ENCODE assay signal across 21 mouse cellular contexts in the genomic region with DNA sequence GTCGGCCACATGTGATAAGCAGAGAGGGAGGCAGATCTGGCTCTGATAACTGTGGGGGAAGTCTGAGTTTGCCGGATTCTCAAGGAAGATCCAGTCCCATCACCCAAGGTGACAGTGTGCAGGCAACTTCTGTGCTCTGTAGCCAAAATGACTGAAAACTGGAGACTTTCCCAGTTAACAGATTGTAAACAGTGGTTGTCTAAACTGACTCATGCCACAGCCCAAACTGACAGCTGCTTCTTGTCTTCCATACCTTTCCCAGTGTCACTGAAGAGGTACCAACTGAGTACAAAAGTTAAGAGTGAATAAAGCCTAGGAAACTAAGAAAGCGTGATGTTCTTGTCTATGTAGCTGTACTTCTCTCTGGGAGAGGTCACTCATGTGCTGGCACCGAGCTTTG.
DNase-seq lines count a peak whose midpoint lies in the region; ATAC-seq and TF ChIP-seq lines count a peak whose summit lies in the region.
"Had no signal": no experiment of that assay in that cellular context is flagged by ENCODE, and none has a peak within 500 bp of the region (broad histone marks: within the 10 kb centered on the region; RNA-seq: fewer than 3 reads in every experiment).

No protein-coding gene starts in this region.

- peak; percentile 50 for DNase-seq in midbrain, postnatal 0 days (ENCODE audit: low spot score)
- peak; percentile 27 for DNase-seq in lung, postnatal 25 days (ENCODE audit: low spot score)
- no peak for DNase-seq in urinary bladder, postnatal 10 days (ENCODE audit: low spot score)
- no peak for DNase-seq in layer of hippocampus, adult 18-20 months (ENCODE audit: low spot score in 2 of 2)
- DNase-seq in spleen, adult 18-20 months: no peak
- DNase-seq: adrenal gland, adult 8-10 months; adrenal gland, postnatal 36 days; cerebellum, adult 11 months; cerebellum, adult 8-10 months; cerebellum, postnatal 25 days; gastrocnemius, postnatal 14 days; heart, adult 2 months; heart, postnatal 14 days had no signal

- H3K9me3 ChIP-seq in midbrain, postnatal 0 days (ENCODE audit: low read length): no peaks in the 10 kb centered on the region
- no peaks in the 10 kb centered on the region for H3K9me3 ChIP-seq in midbrain, embryonic 15.5 days
- H3K9me3 ChIP-seq in lung, embryonic 16.5 days (ENCODE audit: control insufficient read depth, low read length): no peaks in the 10 kb centered on the region
- H3K9me3 ChIP-seq: embryonic facial prominence, embryonic 13.5 days; forebrain, embryonic 12.5 days; heart, embryonic 15.5 days had no signal

- H3K4me2 ChIP-seq in midbrain, postnatal 0 days (ENCODE audit: low read depth, low read length, poor library complexity, severe bottlenecking): no peak overlapping the region
- no peak overlapping the region for H3K4me2 ChIP-seq in midbrain, embryonic 15.5 days
- no peak overlapping the region for H3K4me2 ChIP-seq in lung, embryonic 16.5 days (ENCODE audit: low read depth, low read length)
- H3K4me2 ChIP-seq: embryonic facial prominence, embryonic 13.5 days; forebrain, embryonic 12.5 days; heart, embryonic 11.5 days; heart, embryonic 15.5 days; hindbrain, embryonic 14.5 days had no signal

- H3K4me1 ChIP-seq in midbrain, postnatal 0 days (ENCODE audit: insufficient read depth, low read length): no peaks in the 10 kb centered on the region
- H3K4me1 ChIP-seq in midbrain, embryonic 15.5 days: no peaks in the 10 kb centered on the region
- 0 out of 2 replicates have a peak, but pooled peaks cover 2% of the 10 kb centered on the region for H3K4me1 ChIP-seq in lung, embryonic 16.5 days (replicated peaks; ENCODE audit: control insufficient read depth, insufficient read depth, low read length)
- H3K4me1 ChIP-seq: embryonic facial prominence, embryonic 13.5 days; forebrain, embryonic 12.5 days; heart, embryonic 15.5 days had no signal

- no peaks in the 10 kb centered on the region for H3K27me3 ChIP-seq in midbrain, postnatal 0 days (ENCODE audit: insufficient read depth, low read length)
- H3K27me3 ChIP-seq in midbrain, embryonic 15.5 days (replicated peaks): no peaks in the 10 kb centered on the region
- H3K27me3 ChIP-seq in lung, embryonic 16.5 days (ENCODE audit: control insufficient read depth, insufficient read depth, low read depth, low read length): no peaks in the 10 kb centered on the region
- H3K27me3 ChIP-seq: embryonic facial prominence, embryonic 13.5 days; forebrain, embryonic 12.5 days; heart, embryonic 15.5 days had no signal

- TF ChIP-seq CTCF in midbrain, postnatal 0 days (IDR thresholded peaks at IDR 0.05): no peak

- H3K9ac ChIP-seq in midbrain, postnatal 0 days (replicated peaks; ENCODE audit: low read length, poor library complexity, severe bottlenecking): no peak overlapping the region
- no peak overlapping the region for H3K9ac ChIP-seq in midbrain, embryonic 15.5 days
- no peak overlapping the region for H3K9ac ChIP-seq in lung, embryonic 16.5 days (ENCODE audit: low read length)
- H3K9ac ChIP-seq: embryonic facial prominence, embryonic 13.5 days; forebrain, embryonic 12.5 days; heart, embryonic 15.5 days; hindbrain, embryonic 14.5 days had no signal

- no peak for ATAC-seq in midbrain, postnatal 0 days (ENCODE audit: low FRiP score)
- no peak for ATAC-seq in midbrain, embryonic 15.5 days (replicated peaks)
- peak; percentile 92 for ATAC-seq in lung, embryonic 16.5 days (ENCODE audit: low read depth)
- ATAC-seq: forebrain, embryonic 16.5 days had no signal

- no peak overlapping the region for H3K27ac ChIP-seq in midbrain, postnatal 0 days (ENCODE audit: low read depth, low read length)
- no peak overlapping the region for H3K27ac ChIP-seq in midbrain, embryonic 15.5 days
- H3K27ac ChIP-seq in lung, embryonic 16.5 days (ENCODE audit: low read length): peak overlapping the region; percentile 31; the same call in 1 of the 2 replicates
- H3K27ac ChIP-seq: embryonic facial prominence, embryonic 13.5 days; forebrain, embryonic 12.5 days; heart, adult 2 months; heart, embryonic 15.5 days; hindbrain, embryonic 14.5 days had no signal

- H3K36me3 ChIP-seq in midbrain, postnatal 0 days (ENCODE audit: insufficient read depth, low read length): no peaks in the 10 kb centered on the region
- H3K36me3 ChIP-seq in midbrain, embryonic 15.5 days (replicated peaks): no peaks in the 10 kb centered on the region
- H3K36me3 ChIP-seq in lung, embryonic 16.5 days (ENCODE audit: control insufficient read depth, insufficient read depth, low read length): no peaks in the 10 kb centered on the region
- H3K36me3 ChIP-seq: embryonic facial prominence, embryonic 13.5 days; forebrain, embryonic 12.5 days; heart, embryonic 15.5 days had no signal

- 89% methylated on average over 4 of the region's 4 CpGs for WGBS in midbrain, postnatal 0 days
- WGBS in midbrain, embryonic 15.5 days: 84% methylated on average over 4 of the region's 4 CpGs
- WGBS in lung, embryonic 16.5 days: 32% methylated on average over 4 of the region's 4 CpGs

- H3K4me3 ChIP-seq in midbrain, postnatal 0 days (ENCODE audit: low read depth, low read length): no peak overlapping the region
- H3K4me3 ChIP-seq in midbrain, embryonic 15.5 days: no peak overlapping the region
- no peak overlapping the region for H3K4me3 ChIP-seq in lung, embryonic 16.5 days (ENCODE audit: low read length)
- H3K4me3 ChIP-seq: embryonic facial prominence, embryonic 13.5 days; forebrain, embryonic 12.5 days; heart, adult 2 months; heart, embryonic 15.5 days had no signal

Comparison
In these comparisons a context has a peak if more than half of its experiments do, and no peak if none do; other contexts are left out.
1. DNase-seq: peak in midbrain, postnatal 0 days (single experiment) and lung, postnatal 25 days (single experiment); none in urinary bladder, postnatal 10 days (single experiment), layer of hippocampus, adult 18-20 months (0 of 2) and spleen, adult 18-20 months (0 of 2).